Mouse (Mus musculus) layer of hippocampus, postnatal 14 days (tissue): ENCODE data around the gene Olfr492. TPM values are rescaled to one million over a fixed set of nuclear protein-coding genes. Genes with fewer than 3 reads are reported as not detected.

ENCODE experiments used
- DNase-seq, 2 experiments: peaks; one replicate each; pipeline ENCODE4 v3.0.0; 2021 to 2022; ENCODE audit warnings: low spot score in 2 of 2, mixed read lengths in 1 of 2
- long read RNA-seq, 2 experiments: library from polyadenylated mRNA; stranded (forward); transcript quantifications; one replicate each; pipeline ENCODE4 v2.0.0; 2021
- total RNA-seq, 2 experiments: library from RNA; stranded (reverse); gene quantifications; 2 replicates each; pipeline ENCODE4 v1.2.3; 2021

Olfr492 gene
- not detected for total RNA-seq
- long read RNA-seq, experiment 1 = 0 reads
- long read RNA-seq, experiment 2 = 0 reads

DNA sequence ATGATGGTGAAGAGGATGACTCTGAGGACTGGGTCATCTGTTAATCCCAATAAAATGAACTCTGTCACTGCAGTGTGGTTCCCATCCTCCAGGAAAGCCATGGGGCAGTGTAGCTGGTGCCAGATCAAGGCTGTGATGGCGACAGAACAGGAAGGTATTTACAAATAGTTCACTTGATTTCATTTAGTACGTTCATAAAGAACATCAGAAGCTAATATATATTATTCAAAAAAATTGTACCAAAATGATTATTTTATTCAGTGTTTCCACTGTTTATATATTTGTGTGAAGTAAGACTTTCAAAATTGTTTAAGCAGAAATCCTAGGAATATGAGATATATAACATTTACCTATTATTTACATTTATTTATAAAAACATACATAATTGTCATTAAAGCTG is at the start of gene Olfr492:
TSS of gene Olfr492 (minus strand) at position 101 of the 400 bp plus-strand sequence.
- DNase-seq = no peak

GRCm38 (mm10) chr7:108365035-108365434 is 41.6 kb upstream of the Olfr492 start, which contains the start of gene Olfr494:
Gene Olfr494, plus strand, starts transcription at chr7:108365335.
- no peak for DNase-seq

GRCm38 (mm10) chr7:108346879-108347278 is 23.4 kb upstream of the Olfr492 start, which contains the start of gene Olfr493:
Gene Olfr493, minus strand, starts transcription at chr7:108346979.
- no peak for DNase-seq

DNA sequence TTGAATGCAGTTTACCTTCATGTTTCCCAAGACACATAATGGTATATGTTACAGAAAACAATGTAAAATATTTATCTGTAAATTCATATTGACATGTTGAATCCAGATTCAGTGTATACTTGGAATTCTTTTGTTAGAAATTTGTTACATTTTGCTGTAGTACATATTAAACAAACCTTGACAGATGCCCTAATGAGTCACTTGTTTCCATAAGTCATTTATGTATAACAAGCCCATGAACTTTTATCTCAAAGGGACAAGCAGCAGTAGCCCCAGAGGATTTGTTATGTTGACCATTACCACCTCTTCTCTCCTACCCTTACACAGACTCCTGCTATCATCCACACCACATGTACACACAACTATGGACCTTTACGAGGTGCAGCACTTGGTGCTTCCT is 10.3 kb downstream of the Olfr492 start, which contains the start of gene Olfr491:
TSS of gene Olfr491 (plus strand) at position 301 of the 400 bp plus-strand sequence.
- DNase-seq = no peak

DNA sequence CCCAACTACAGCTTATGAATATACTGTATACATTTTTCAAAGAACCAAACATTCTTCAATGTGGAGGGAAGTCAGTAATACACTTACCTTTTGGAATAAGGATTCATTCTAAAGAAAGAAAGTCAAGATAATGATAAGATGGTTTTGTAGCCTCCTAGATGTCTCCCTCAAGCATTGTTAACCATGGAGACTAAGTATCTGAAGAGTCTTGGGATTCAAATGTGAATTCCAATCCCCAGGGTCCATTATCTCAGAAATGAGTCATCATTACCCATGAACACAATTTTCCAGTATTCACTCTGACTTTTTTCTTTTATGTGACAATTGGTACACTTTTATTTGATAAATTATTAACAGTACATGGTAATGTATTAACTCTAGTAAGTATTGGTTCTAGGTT is 34.6 kb downstream of the Olfr492 start, which contains the start of gene Olfr490:
TSS of gene Olfr490 (minus strand) at position 101 of the 400 bp plus-strand sequence.
- no peak for DNase-seq

Other genes starting within 250 kb of the Olfr492 start
- gene Olfr481, start 243.8 kb downstream of the Olfr492 start, total RNA-seq = not detected
- gene Olfr482, start 226.1 kb downstream of the Olfr492 start, total RNA-seq = 1 to 10 TPM; 1.9 to 2.2 TPM
- gene Olfr483, start 222.8 kb downstream of the Olfr492 start, total RNA-seq = not detected
- not detected for gene Olfr484, start 196.2 kb downstream of the Olfr492 start, total RNA-seq
- not detected for gene Olfr485, start 163.8 kb downstream of the Olfr492 start, total RNA-seq
- not detected for gene Olfr486, start 150.9 kb downstream of the Olfr492 start, total RNA-seq
- gene Olfr487, start 109.0 kb downstream of the Olfr492 start, total RNA-seq = not detected
- not detected for gene Olfr488, start 65.3 kb downstream of the Olfr492 start, total RNA-seq
- not detected for gene Olfr490, start 34.7 kb downstream of the Olfr492 start, total RNA-seq
- not detected for gene Olfr491, start 10.2 kb downstream of the Olfr492 start, total RNA-seq
- gene Olfr493, start 23.3 kb upstream of the Olfr492 start, total RNA-seq = not detected
- gene Olfr494, start 41.7 kb upstream of the Olfr492 start, total RNA-seq = not detected
- not detected for gene Olfr495, start 69.5 kb upstream of the Olfr492 start, total RNA-seq
- gene Olfr497, start 96.7 kb upstream of the Olfr492 start, total RNA-seq = not detected
- gene Olfr498, start 141.7 kb upstream of the Olfr492 start, total RNA-seq = not detected
- gene Olfr502, start 201.4 kb upstream of the Olfr492 start, total RNA-seq = not detected
- not detected for gene Olfr503, start 220.9 kb upstream of the Olfr492 start, total RNA-seq
- not detected for gene Olfr504, start 242.1 kb upstream of the Olfr492 start, total RNA-seq